Mouse (Mus musculus) testis, adult 2 months (tissue): ENCODE measurements around the gene Ccl11. TPM values are rescaled to one million over a fixed set of nuclear protein-coding genes. Genes with fewer than 3 reads are reported as not detected.

ENCODE experiments used
- H3K27ac ChIP-seq: fragments of 200-500 bp; 2 replicates; pipeline ENCODE4 v1.5.1; 2012; ENCODE audit warnings: low read depth, low read length; ENCODE audit not compliant: control insufficient read depth, insufficient read depth
- H3K27me3 ChIP-seq: fragments of 200-500 bp; 2 replicates; pipeline ENCODE4 v1.6.1; 2012; ENCODE audit warnings: mild to moderate bottlenecking, low read length, moderate library complexity; ENCODE audit not compliant: control insufficient read depth, insufficient read depth
- H3K36me3 ChIP-seq: fragments of 200-500 bp; 2 replicates; pipeline ENCODE4 v1.6.1; 2012; ENCODE audit warnings: mild to moderate bottlenecking, low read length; ENCODE audit not compliant: control insufficient read depth, insufficient read depth
- H3K4me1 ChIP-seq: fragments of 200-500 bp; 2 replicates; pipeline ENCODE4 v1.6.1; 2012; ENCODE audit warnings: low read length; ENCODE audit not compliant: control insufficient read depth, insufficient read depth
- H3K4me3 ChIP-seq: fragments of 200-500 bp; 2 replicates; pipeline ENCODE4 v1.5.1; 2012; ENCODE audit warnings: low read depth, mild to moderate bottlenecking, low read length, moderate library complexity, mixed read lengths; ENCODE audit not compliant: control insufficient read depth
- CTCF ChIP-seq: fragments of 200-500 bp; IDR thresholded peaks from 2 replicates; pipeline ENCODE4 v1.5.1; 2012; ENCODE audit warnings: low read depth, mild to moderate bottlenecking, inconsistent platforms, low read length, moderate library complexity; ENCODE audit not compliant: control insufficient read depth, insufficient read depth, insufficient replicate concordance
- POLR2A ChIP-seq: fragments of 200-500 bp; IDR thresholded peaks from 2 replicates; pipeline ENCODE4 v1.6.1; 2012; ENCODE audit warnings: low read depth, mild to moderate bottlenecking, inconsistent platforms, low read length, moderate library complexity; ENCODE audit not compliant: control insufficient read depth
- polyA plus RNA-seq: library from polyadenylated mRNA; depleted of rRNA; stranded (reverse); fragments of >200 nt; gene quantifications from 2 replicates; pipeline ENCODE4 v1.2.3, GENCODE M21; 2012; rRNA removed

The Ccl11 gene
- 0.16 TPM in 1 of 2 replicates, not detected in the other for polyA plus RNA-seq

- Histone ChIP-seq H3K27ac (no peak within 1 kb of the TSS), H3K27me3 (no peaks in the 10 kb centered on the region), H3K4me1 (no peaks in the 10 kb centered on the region), H3K36me3 (no peaks in the 10 kb centered on the region), H3K4me3 (no peak within 1 kb of the TSS)
- TF ChIP-seq POLR2A (no peak), CTCF (no peak)
Observed at GRCm38 (mm10) chr11:82057646-82058045, at the start of gene Ccl11. Ccl11 (plus strand) TSS chr11:82057823.

GRCm38 (mm10) chr11:82010115-82010514 is 47.5 kb upstream of the Ccl11 start:
- TF ChIP-seq POLR2A, result no peak
- TF ChIP-seq CTCF, result no peak
- H3K27ac ChIP-seq, result no peak overlapping the region
- H3K4me3 ChIP-seq, result no peak overlapping the region
- H3K27me3 ChIP-seq, result no peaks in the 10 kb centered on the region
- no peaks in the 10 kb centered on the region for H3K36me3 ChIP-seq
- no peaks in the 10 kb centered on the region for H3K4me1 ChIP-seq

DNA sequence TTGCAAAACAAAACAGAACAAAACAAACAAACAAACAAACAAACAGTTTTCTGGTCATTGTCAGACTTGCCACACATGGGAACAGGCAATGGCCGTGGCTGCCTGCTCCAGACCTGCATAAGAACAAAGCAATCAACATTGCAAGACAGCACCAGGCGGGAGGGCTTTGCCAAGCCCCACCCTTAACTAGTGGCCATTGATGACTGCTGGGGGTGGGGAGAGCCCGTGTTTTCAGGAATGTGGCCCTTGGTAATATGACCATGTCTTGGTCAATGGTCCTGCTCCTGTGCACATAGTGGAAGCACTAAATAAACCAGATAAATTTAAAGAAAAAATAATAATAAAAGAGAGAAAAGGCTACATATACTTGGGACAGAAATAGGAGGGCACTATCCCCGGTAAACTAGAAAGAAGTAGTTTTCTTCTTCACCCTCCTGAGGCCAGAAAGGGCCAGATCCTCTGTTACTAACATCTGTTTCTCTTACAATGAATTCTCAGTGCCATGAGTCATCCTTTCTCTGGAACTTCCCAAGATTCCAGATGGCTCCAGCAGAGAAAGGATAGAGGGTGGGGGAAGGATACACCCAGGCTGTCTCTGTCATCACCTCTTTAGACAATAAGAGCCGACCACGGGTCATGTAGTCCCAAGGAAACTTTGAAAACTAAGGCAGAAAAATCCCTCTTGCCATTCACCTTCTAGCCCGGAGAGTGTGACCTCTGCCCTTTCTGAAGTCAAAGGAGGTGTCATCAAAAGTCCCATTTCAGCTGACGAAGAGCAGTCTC is 46.0 kb upstream of the Ccl11 start:
- H3K36me3 ChIP-seq, result no peaks in the 10 kb centered on the region
- no peak overlapping the region for H3K4me3 ChIP-seq
- H3K27ac ChIP-seq, result no peak overlapping the region
- no peaks in the 10 kb centered on the region for H3K4me1 ChIP-seq
- no peaks in the 10 kb centered on the region for H3K27me3 ChIP-seq
- TF ChIP-seq CTCF (no peak), POLR2A (no peak)

GRCm38 (mm10) chr11:82013756-82014155 is 43.9 kb upstream of the Ccl11 start:
- no peak overlapping the region for H3K27ac ChIP-seq
- no peaks in the 10 kb centered on the region for H3K4me1 ChIP-seq
- no peaks in the 10 kb centered on the region for H3K36me3 ChIP-seq
- H3K27me3 ChIP-seq, result no peaks in the 10 kb centered on the region
- TF ChIP-seq CTCF, result no peak
- TF ChIP-seq POLR2A, result no peak
- no peak overlapping the region for H3K4me3 ChIP-seq

- Histone ChIP-seq H3K4me3 (no peak overlapping the region), H3K4me1 (no peaks in the 10 kb centered on the region), H3K27me3 (no peaks in the 10 kb centered on the region), H3K27ac (no peak overlapping the region), H3K36me3 (no peaks in the 10 kb centered on the region)
- TF ChIP-seq CTCF (no peak), POLR2A (no peak)
Observed at GRCm38 (mm10) chr11:82015066-82015465, 42.6 kb upstream of the Ccl11 start.

- TF ChIP-seq CTCF (no peak), POLR2A (no peak)
- H3K4me3 ChIP-seq, result no peak overlapping the region
- no peak overlapping the region for H3K27ac ChIP-seq
- no peaks in the 10 kb centered on the region for H3K27me3 ChIP-seq
- no peaks in the 10 kb centered on the region for H3K36me3 ChIP-seq
- H3K4me1 ChIP-seq, result no peaks in the 10 kb centered on the region
Observed at GRCm38 (mm10) chr11:82016181-82016780, 41.3 kb upstream of the Ccl11 start.

- Histone ChIP-seq H3K27me3 (no peaks in the 10 kb centered on the region), H3K36me3 (no peaks in the 10 kb centered on the region), H3K4me3 (no peak overlapping the region), H3K4me1 (no peaks in the 10 kb centered on the region), H3K27ac (no peak overlapping the region)
- TF ChIP-seq POLR2A (no peak), CTCF (no peak)
Observed at GRCm38 (mm10) chr11:82019389-82019788, 38.2 kb upstream of the Ccl11 start.
